In genomic region chr14:121172065-121173036, GRCm38 (mm10) we compare ENCODE assay signal across 8 mouse cellular contexts.
DNase-seq lines count a peak whose midpoint lies in the region; TF ChIP-seq lines count a peak whose summit lies in the region.

No protein-coding gene starts in this region.

- H3K36me3 ChIP-seq in myocyte (ENCODE audit: control insufficient read depth, insufficient read depth) = no peaks in the 10 kb centered on the region

- H3K79me2 ChIP-seq in myocyte (ENCODE audit: control insufficient read depth, insufficient read depth) = peaks cover 5% of the 10 kb centered on the region

- no peak overlapping the region for H3ac ChIP-seq in myocyte (ENCODE audit: control insufficient read depth, insufficient read length)

- no peak overlapping the region for H3K4me3 ChIP-seq in myocyte

- peak overlapping the region; percentile 64 for H3K4me2 ChIP-seq in myocyte (ENCODE audit: low read depth)

- DNase-seq in Muller cell, postnatal 12 days (ENCODE audit: inconsistent ontology term) = peak; percentile 93
- DNase-seq in cerebellum, adult 11 months = peak; percentile 36
- DNase-seq in forelimb bud, embryonic 11.5 days (ENCODE audit: low read depth, low spot score) = peak; percentile 68
- DNase-seq in layer of hippocampus, postnatal 10 days (ENCODE audit: low spot score in 2 of 2) = peak; percentile 46 to 50
- DNase-seq in testis, postnatal 10 days (ENCODE audit: low spot score) = no peak
- DNase-seq in kidney, adult 8-10 months = no peak
- DNase-seq in adrenal gland, adult 2 months = no peak

- H3K27me3 ChIP-seq in myocyte (ENCODE audit: control insufficient read depth, insufficient read depth, insufficient read length) = no peaks in the 10 kb centered on the region

- TF ChIP-seq POLR2A in myocyte (IDR thresholded peaks at IDR 0.05; ENCODE audit: insufficient read length, low read depth) = no peak

TF ChIP-seq in myocyte, 11 proteins besides CTCF, POLR2A, EP300 and RAD21:
- no peak for TF ChIP-seq MAX (IDR thresholded peaks at IDR 0.05; ENCODE audit: low read depth)
- no peak for TF ChIP-seq USF1 (IDR thresholded peaks at IDR 0.05; ENCODE audit: low read depth)
- no peak for TF ChIP-seq SRF (IDR thresholded peaks at IDR 0.05; ENCODE audit: control insufficient read depth, insufficient read length, low read depth)
- no peak for TF ChIP-seq E2F4 (IDR thresholded peaks at IDR 0.05; ENCODE audit: insufficient read depth)
- TF ChIP-seq MYOG (IDR thresholded peaks at IDR 0.05; ENCODE audit: control insufficient read depth in 1 of 3, insufficient read depth in 1 of 3, insufficient read length in 2 of 3, low read depth in 2 of 3) = no peak
- no peak for TF ChIP-seq TCF12 (IDR thresholded peaks at IDR 0.05; ENCODE audit: insufficient read depth, poor library complexity, severe bottlenecking)
- no peak for TF ChIP-seq POLR2AphosphoS2 (IDR thresholded peaks at IDR 0.05; ENCODE audit: insufficient read length, low read depth)
- no peak for TF ChIP-seq REST (IDR thresholded peaks at IDR 0.05; ENCODE audit: insufficient read depth, insufficient read length)
- TF ChIP-seq CEBPB (IDR thresholded peaks at IDR 0.05; ENCODE audit: insufficient read depth, poor library complexity, severe bottlenecking) = peak; percentile 57; the same call in 1 of the 2 replicates
- TF ChIP-seq TCF3 (IDR thresholded peaks at IDR 0.05; ENCODE audit: insufficient read length, low read depth) = no peak
- peak in 1 of 3 experiments; percentile 5 for TF ChIP-seq MYOD1 (IDR thresholded peaks at IDR 0.05; ENCODE audit: control insufficient read depth in 1 of 3, insufficient read length in 2 of 3, low read depth in 2 of 3)

Comparison
In these comparisons a context has a peak if more than half of its experiments do, and no peak if none do; other contexts are left out.
1. DNase-seq: peak in Muller cell, postnatal 12 days (single experiment), cerebellum, adult 11 months (single experiment), forelimb bud, embryonic 11.5 days (single experiment) and layer of hippocampus, postnatal 10 days (2 of 2); none in testis, postnatal 10 days (single experiment), kidney, adult 8-10 months (0 of 2) and adrenal gland, adult 2 months (single experiment).